Mouse (Mus musculus) liver, adult 2 months (tissue): ENCODE measurements around the gene Lad1.

ENCODE experiments used
- CTCF ChIP-seq: fragments of 200-500 bp; IDR thresholded peaks from 2 replicates; pipeline ENCODE4 v1.5.1; 2011; ENCODE audit warnings: low read depth, low read length, control low read depth
- POLR2A ChIP-seq: fragments of 200-500 bp; IDR thresholded peaks from 2 replicates; pipeline ENCODE4 v1.6.1; 2011; ENCODE audit warnings: low read length, control low read depth; ENCODE audit not compliant: insufficient read depth; ENCODE audit errors: extremely low read depth

DNA sequence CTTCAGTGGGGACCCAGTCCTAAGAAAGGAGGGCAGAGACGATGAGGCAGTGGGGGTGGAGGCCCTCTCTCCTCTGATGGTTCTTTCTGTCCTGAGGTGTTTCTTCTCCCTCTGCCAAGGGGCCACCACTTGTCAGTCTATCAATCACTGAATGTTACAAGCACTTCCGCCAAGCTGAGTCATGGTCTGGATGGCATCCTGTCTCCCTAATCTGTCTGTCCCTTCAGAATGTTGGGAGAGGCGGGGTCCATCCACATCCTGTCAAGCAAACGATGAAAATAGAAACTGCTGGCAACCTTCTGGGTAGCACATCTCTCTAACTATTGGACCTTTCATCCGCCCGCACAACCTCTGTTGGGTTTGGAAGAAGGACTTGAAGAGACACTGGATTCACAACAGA, 26.1 kb downstream of the Lad1 start:
- TF ChIP-seq CTCF = no peak
- TF ChIP-seq POLR2A = no peak
